7 mouse cellular contexts compared by ENCODE assay signal in genomic region chr5:64610146-64610545, GRCm38 (mm10).
DNase-seq lines count a peak whose midpoint lies in the region; ATAC-seq and TF ChIP-seq lines count a peak whose summit lies in the region.

No protein-coding gene starts in this region.

- TF ChIP-seq POLR2A in kidney, adult 2 months (IDR thresholded peaks at IDR 0.05; ENCODE audit: low read depth, low read length), result no peak
- TF ChIP-seq POLR2A in MEL (IDR thresholded peaks at IDR 0.05; ENCODE audit: control insufficient read depth in 1 of 2, insufficient read depth in 1 of 2, low read depth in 1 of 2, low read length in 2 of 2, poor library complexity in 1 of 2), result no peak

- peak overlapping the region; percentile 67 for H3K27ac ChIP-seq in kidney, adult 2 months (ENCODE audit: insufficient read depth, low read depth, low read length)
- H3K27ac ChIP-seq in MEL (ENCODE audit: control insufficient read depth, low read depth, low read length), result no peak overlapping the region
- peak overlapping the region; percentile 62 for H3K27ac ChIP-seq in liver, embryonic 12.5 days

- DNase-seq in kidney, adult 2 months, result no peak
- no peak for DNase-seq in kidney, postnatal 36 days
- DNase-seq in MEL (ENCODE audit: low read depth, low spot score), result no peak
- no peak for DNase-seq in adrenal gland, postnatal 4 days (ENCODE audit: low spot score in 2 of 2)
- DNase-seq in cerebellum, postnatal 14 days, result no peak

- WGBS in kidney, adult 2 months, result 15% methylated on average over 3 of the region's 3 CpGs
- WGBS in liver, embryonic 12.5 days (ENCODE audit: insufficient replicate concordance), result 24% methylated on average over 3 of the region's 3 CpGs

- no peak overlapping the region for H3K9ac ChIP-seq in MEL (ENCODE audit: control insufficient read depth, low read depth, low read length, poor library complexity, severe bottlenecking)
- peak overlapping the region; percentile 33; the same call in 1 of the 2 replicates for H3K9ac ChIP-seq in liver, embryonic 12.5 days

- H3K9me3 ChIP-seq in MEL (replicated peaks; ENCODE audit: insufficient read depth, low read length), result no peaks in the 10 kb centered on the region
- no peaks in the 10 kb centered on the region for H3K9me3 ChIP-seq in liver, embryonic 12.5 days (replicated peaks)

- H3K79me2 ChIP-seq in MEL (ENCODE audit: control insufficient read depth, insufficient read depth, low read length, poor library complexity), result no peaks in the 10 kb centered on the region

- no peaks in the 10 kb centered on the region for H3K27me3 ChIP-seq in kidney, adult 2 months (replicated peaks; ENCODE audit: control insufficient read depth, insufficient read depth, low read length)
- no peaks in the 10 kb centered on the region for H3K27me3 ChIP-seq in MEL (ENCODE audit: control insufficient read depth in 1 of 2, insufficient read depth in 2 of 2, low read length in 2 of 2)
- H3K27me3 ChIP-seq in liver, embryonic 12.5 days (replicated peaks), result no peaks in the 10 kb centered on the region

- no peaks in the 10 kb centered on the region for H3K36me3 ChIP-seq in kidney, adult 2 months (ENCODE audit: control insufficient read depth, insufficient read depth, low read length)
- peaks cover 0 to 3% of the 10 kb centered on the region in 2 experiments; a peak in 1 of 4 replicates for H3K36me3 ChIP-seq in MEL (ENCODE audit: control insufficient read depth in 1 of 2, insufficient read depth in 2 of 2, low read length in 2 of 2)
- no peaks in the 10 kb centered on the region for H3K36me3 ChIP-seq in liver, embryonic 12.5 days

- no peak for TF ChIP-seq RAD21 in MEL (IDR thresholded peaks at IDR 0.05; ENCODE audit: low read depth, low read length)

- peaks cover 15% of the 10 kb centered on the region; the same call in 1 of the 2 replicates for H3K4me1 ChIP-seq in kidney, adult 2 months (ENCODE audit: control insufficient read depth, insufficient read depth, low read length)
- peaks cover 0 to 5% of the 10 kb centered on the region in 2 experiments; a peak in 2 of 4 replicates for H3K4me1 ChIP-seq in MEL (ENCODE audit: control insufficient read depth in 1 of 2, insufficient read depth in 2 of 2, low read length in 2 of 2)
- H3K4me1 ChIP-seq in liver, embryonic 12.5 days, result peaks cover 27% of the 10 kb centered on the region

- peak; percentile 62 for ATAC-seq in common myeloid progenitor, adult 5-6 weeks (replicated peaks; ENCODE audit: low read depth, poor library complexity, severe bottlenecking)
- peak; percentile 2; the same call in 1 of the 2 replicates for ATAC-seq in liver, embryonic 12.5 days

- peak overlapping the region; percentile 39 for H3K4me2 ChIP-seq in liver, embryonic 12.5 days

- TF ChIP-seq CTCF in kidney, adult 2 months (conservative IDR thresholded peaks at IDR 0.05; ENCODE audit: insufficient read depth, insufficient read length, low read depth, low read length), result no peak
- TF ChIP-seq CTCF in MEL (IDR thresholded peaks at IDR 0.05 in 2 of 3, conservative IDR thresholded peaks at IDR 0.05 in 1 of 3; ENCODE audit: control insufficient read depth in 1 of 3, insufficient read depth in 1 of 3, low read depth in 2 of 3, low read length in 3 of 3, poor library complexity in 1 of 3, severe bottlenecking in 1 of 3), result no peak

- H3K4me3 ChIP-seq in kidney, adult 2 months (ENCODE audit: insufficient read depth, low read depth, low read length), result no peak overlapping the region
- no peak overlapping the region for H3K4me3 ChIP-seq in MEL (ENCODE audit: control insufficient read depth in 1 of 2, insufficient read depth in 1 of 2, low read depth in 2 of 2, low read length in 2 of 2)
- no peak overlapping the region for H3K4me3 ChIP-seq in liver, embryonic 12.5 days

- no peak for TF ChIP-seq EP300 in MEL (IDR thresholded peaks at IDR 0.05; ENCODE audit: low read depth in 1 of 2, low read length in 2 of 2)

TF ChIP-seq in MEL, 35 proteins besides CTCF, POLR2A, EP300 and RAD21:
- TF ChIP-seq MXI1 (IDR thresholded peaks at IDR 0.05; ENCODE audit: low read depth, low read length) (no peak), POLR2AphosphoS2 (IDR thresholded peaks at IDR 0.05; ENCODE audit: low read length) (no peak), TBP (IDR thresholded peaks at IDR 0.05; ENCODE audit: low read depth, low read length) (peak; percentile 66; the same call in 1 of the 2 replicates)
